Mouse (Mus musculus) lung, postnatal 0 days (tissue): Measurements from ENCODE around the gene 1700015F17Rik.

ENCODE experiments used
- CTCF ChIP-seq: IDR thresholded peaks from 2 replicates; pipeline ENCODE4 v1.5.1; 2016; ENCODE audit warnings: antibody characterized with exemption, mild to moderate bottlenecking
- EP300 ChIP-seq: IDR thresholded peaks from 2 replicates; pipeline ENCODE4 v1.6.1; 2016; ENCODE audit warnings: antibody characterized with exemption, mild to moderate bottlenecking, control low read depth

- no peak for TF ChIP-seq EP300
- TF ChIP-seq CTCF, result no peak
Observed at GRCm38 (mm10) chr5:5510989-5511388, 32.0 kb upstream of the 1700015F17Rik start.
